Mouse (Mus musculus) stomach, embryonic 15.5 days (tissue): Measurements from ENCODE around the gene Eapp. TPM values are rescaled to one million over a fixed set of nuclear protein-coding genes. Genes with fewer than 3 reads are reported as not detected.
"Not testable (repeated sequence)": the region's sequence is repeated elsewhere in the genome, so short reads cannot be mapped to it uniquely, and the experiment has no call there.

ENCODE experiments used
- ATAC-seq: fragments of 200-750 bp; cut with Nextera tagmentation; 2 replicates; pipeline ENCODE4 v1.8.0; 2017; ENCODE audit warnings: low read depth, moderate number of reproducible peaks, moderate TSS enrichment; ENCODE audit not compliant: insufficient read depth, low FRiP score
- H3K27ac ChIP-seq: fragments of 300-500 bp; sonication (generic); 2 replicates; pipeline ENCODE4 v1.5.1; 2015; ENCODE audit warnings: mild to moderate bottlenecking, inconsistent platforms
- H3K27me3 ChIP-seq: fragments of 300-500 bp; sonication (generic); replicated peaks from 2 replicates; pipeline ENCODE4 v1.6.1; 2015; ENCODE audit warnings: inconsistent platforms
- H3K36me3 ChIP-seq: fragments of 300-500 bp; sonication (generic); 2 replicates; pipeline ENCODE4 v1.6.1; 2015; ENCODE audit warnings: inconsistent platforms
- H3K4me1 ChIP-seq: fragments of 300-500 bp; sonication (generic); 2 replicates; pipeline ENCODE4 v1.6.1; 2015; ENCODE audit warnings: inconsistent platforms
- H3K4me2 ChIP-seq: fragments of 300-500 bp; sonication (generic); 2 replicates; pipeline ENCODE4 v1.6.1; 2015; ENCODE audit warnings: mild to moderate bottlenecking, inconsistent platforms
- H3K4me3 ChIP-seq: fragments of 300-500 bp; sonication (generic); replicated peaks from 2 replicates; pipeline ENCODE4 v1.5.1; 2015; ENCODE audit warnings: inconsistent platforms
- H3K9ac ChIP-seq: fragments of 300-500 bp; sonication (generic); 2 replicates; pipeline ENCODE4 v1.6.1; 2015; ENCODE audit warnings: inconsistent platforms
- H3K9me3 ChIP-seq: fragments of 300-500 bp; sonication (generic); 2 replicates; pipeline ENCODE4 v1.6.1; 2016; ENCODE audit warnings: inconsistent platforms
- WGBS: fragments of 180-500 bp; shearing (Covaris S2); methylation state at CpG from one replicate; pipeline ENCODE4 v1.1.7; 2015; 5-methylcytosine and 5-hydroxymethylcytosine counted together
- polyA plus RNA-seq: library from polyadenylated mRNA; unstranded; fragments of >200 nt; fragmentation: Nextera tagmentation; extraction: Ambion mirVana; gene quantifications from 2 replicates; pipeline ENCODE4 v1.2.1, GENCODE M21; 2015

The Eapp gene
- polyA plus RNA-seq, 1 experiment from 2014 or later: 60.4 TPM

DNA sequence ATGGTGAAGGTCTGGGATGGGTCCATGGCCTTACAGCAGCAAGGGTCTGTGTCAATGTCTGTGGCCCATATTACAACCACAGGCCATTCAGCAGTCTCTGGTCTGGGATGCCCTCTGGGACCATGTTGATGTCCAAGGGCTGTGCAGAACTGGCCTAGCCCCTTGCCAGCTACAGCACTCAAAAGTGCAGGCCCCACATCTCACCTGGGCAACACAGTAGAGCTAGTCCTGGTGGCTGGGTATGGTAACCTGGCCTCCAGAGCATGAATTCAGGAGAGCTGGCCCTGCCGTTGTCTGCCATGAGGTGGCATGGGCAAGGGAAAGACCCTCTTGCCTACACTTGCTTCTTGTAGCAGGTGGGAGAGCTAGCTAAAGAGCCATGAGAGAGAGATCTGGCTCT is 27.6 kb downstream of the Eapp start:
- no peak for ATAC-seq
- H3K9me3 ChIP-seq: no peaks in the 10 kb centered on the region
- no peak overlapping the region for H3K9ac ChIP-seq
- H3K4me1 ChIP-seq: no peaks in the 10 kb centered on the region
- 94% methylated on average over 1 of the region's 1 CpGs for WGBS
- no peaks in the 10 kb centered on the region; the same call in 1 of the 2 replicates for H3K36me3 ChIP-seq
- H3K27ac ChIP-seq: no peak overlapping the region
- no peak overlapping the region for H3K4me3 ChIP-seq
- no peaks in the 10 kb centered on the region for H3K27me3 ChIP-seq
- H3K4me2 ChIP-seq: no peak overlapping the region

DNA sequence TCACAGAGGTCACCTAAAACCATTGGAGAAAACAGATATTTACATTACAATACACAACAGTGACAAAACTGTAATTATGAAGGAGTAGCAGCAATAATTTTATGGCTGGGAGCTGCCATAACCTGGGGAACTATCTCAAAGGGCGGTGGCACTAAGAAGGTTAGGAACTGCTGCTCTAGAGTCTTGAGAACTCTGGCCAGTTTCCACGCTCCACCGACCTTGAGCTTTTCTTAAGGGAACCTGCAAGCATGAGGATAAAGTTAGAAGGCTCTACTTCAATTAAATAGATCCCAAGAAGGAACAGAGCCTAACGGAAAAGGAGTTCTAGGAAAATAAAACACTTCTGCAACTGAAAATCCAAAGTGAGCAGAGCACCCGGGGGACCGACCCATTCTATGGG is 30.2 kb downstream of the Eapp start:
- no peaks in the 10 kb centered on the region for H3K9me3 ChIP-seq
- H3K4me2 ChIP-seq: no peak overlapping the region
- no peaks in the 10 kb centered on the region for H3K36me3 ChIP-seq
- no peak for ATAC-seq
- H3K9ac ChIP-seq: no peak overlapping the region
- no peaks in the 10 kb centered on the region for H3K27me3 ChIP-seq
- no peaks in the 10 kb centered on the region for H3K4me1 ChIP-seq
- H3K27ac ChIP-seq: no peak overlapping the region
- 84% methylated on average over 6 of the region's 6 CpGs for WGBS
- no peak overlapping the region for H3K4me3 ChIP-seq

DNA sequence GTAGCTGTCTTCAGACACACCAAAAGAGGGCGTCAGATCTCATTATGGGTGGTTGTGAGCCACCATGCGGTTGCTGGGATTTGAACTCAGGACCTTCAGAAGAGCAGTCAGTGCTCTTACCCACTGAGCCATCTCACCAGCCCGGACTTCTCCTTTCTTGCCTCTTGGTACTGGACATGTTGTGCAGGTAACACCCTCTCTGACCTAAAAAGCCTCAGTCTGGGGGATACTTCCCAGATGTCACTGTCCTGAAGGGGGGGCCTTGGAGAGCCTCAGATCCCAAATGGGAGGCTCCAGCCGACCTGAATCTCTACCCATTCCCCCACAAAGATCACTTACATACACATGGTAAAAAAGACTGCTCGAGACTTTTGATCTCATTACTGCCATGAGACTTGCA is 34.2 kb downstream of the Eapp start:
- not testable (repeated sequence) for H3K27me3 ChIP-seq, H3K4me1 ChIP-seq, H3K27ac ChIP-seq, H3K4me2 ChIP-seq, H3K36me3 ChIP-seq, H3K9me3 ChIP-seq, ATAC-seq, H3K4me3 ChIP-seq, H3K9ac ChIP-seq
- 70% methylated on average over 5 of the region's 5 CpGs for WGBS

DNA sequence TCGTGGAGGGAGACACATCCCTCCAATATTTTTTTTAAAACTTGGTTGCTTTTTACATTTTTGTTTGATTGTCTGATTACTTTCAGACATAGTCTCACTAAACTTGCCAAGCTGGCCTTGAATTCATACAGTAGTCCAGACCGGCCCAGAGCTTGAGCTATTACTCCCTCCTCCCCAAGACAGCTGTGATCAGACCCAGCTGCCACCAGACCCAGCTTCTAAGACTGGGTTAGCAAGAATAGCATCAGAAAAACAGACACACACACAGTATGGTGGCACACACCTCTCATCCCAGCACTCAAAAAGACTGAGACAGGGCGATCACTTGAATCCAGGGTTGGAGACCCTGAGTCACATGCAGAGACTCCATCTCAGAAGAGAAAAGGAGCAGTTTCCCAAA is 35.8 kb downstream of the Eapp start:
- no peak for ATAC-seq
- Histone ChIP-seq H3K36me3 (no peaks in the 10 kb centered on the region), H3K27ac (no peak overlapping the region), H3K9ac (no peak overlapping the region), H3K4me1 (peaks cover 7% of the 10 kb centered on the region), H3K9me3 (no peaks in the 10 kb centered on the region), H3K27me3 (no peaks in the 10 kb centered on the region), H3K4me2 (no peak overlapping the region), H3K4me3 (no peak overlapping the region)
- 66% methylated on average over 3 of the region's 3 CpGs for WGBS

DNA sequence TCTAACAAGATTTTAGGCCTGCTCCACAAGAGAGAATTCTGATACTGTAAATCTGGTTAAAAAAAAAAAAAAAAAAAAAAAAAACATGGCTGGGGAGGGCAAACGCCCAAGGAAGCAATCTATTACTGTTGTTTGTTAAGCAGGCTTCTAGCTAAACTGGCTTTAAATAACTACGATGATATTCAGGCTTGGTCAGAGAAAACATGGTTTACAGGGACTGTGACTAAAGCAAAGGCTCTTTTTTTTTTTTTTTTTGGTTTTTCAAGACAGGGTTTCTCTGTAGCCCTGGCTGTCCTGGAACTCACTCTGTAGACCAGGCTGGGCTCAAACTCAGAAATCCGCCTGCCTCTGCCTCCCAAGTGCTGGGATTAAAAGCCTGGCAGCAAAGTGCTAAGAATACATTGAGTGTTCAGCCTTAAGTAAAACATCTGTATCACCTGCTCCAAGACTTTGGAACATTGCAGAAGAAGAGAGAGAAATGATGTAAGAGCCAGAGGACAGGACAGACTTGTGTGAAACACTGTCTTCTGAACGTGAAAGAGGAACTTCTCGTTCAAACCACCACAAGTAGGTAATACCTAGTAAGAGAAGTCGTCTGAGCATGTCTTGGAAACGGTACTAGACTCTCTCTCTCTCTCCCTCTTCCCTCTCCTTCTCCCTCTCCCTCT is 37.1 kb downstream of the Eapp start:
- no peak overlapping the region for H3K9ac ChIP-seq
- peaks cover 18% of the 10 kb centered on the region for H3K4me1 ChIP-seq
- no peaks in the 10 kb centered on the region for H3K36me3 ChIP-seq
- no peak overlapping the region for H3K27ac ChIP-seq
- H3K4me3 ChIP-seq: no peak overlapping the region
- H3K9me3 ChIP-seq: no peaks in the 10 kb centered on the region
- ATAC-seq: no peak
- no peak overlapping the region for H3K4me2 ChIP-seq
- no peaks in the 10 kb centered on the region for H3K27me3 ChIP-seq
- WGBS: 61% methylated on average over 7 of the region's 7 CpGs

DNA sequence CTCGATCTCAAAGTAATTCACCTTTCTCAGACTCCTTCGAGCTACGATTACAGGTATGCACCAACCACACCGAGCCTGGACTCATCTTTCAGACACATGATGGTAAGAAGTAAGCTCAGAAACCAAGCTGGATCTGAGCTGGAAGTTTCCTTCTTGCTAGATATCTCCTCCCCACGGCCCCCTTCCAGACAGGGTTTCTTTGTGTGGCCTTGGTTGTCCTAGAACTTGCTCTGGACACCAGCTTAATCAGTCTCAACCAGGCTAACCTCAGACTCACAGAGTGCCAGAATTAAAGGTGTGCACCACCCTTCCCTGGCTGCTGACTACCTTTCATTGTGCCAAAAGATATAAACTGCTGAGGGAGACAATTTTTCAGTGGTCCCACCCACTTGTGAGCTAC is 37.7 kb downstream of the Eapp start:
- Histone ChIP-seq H3K9ac (no peak overlapping the region), H3K4me3 (no peak overlapping the region), H3K27me3 (no peaks in the 10 kb centered on the region), H3K4me2 (no peak overlapping the region), H3K9me3 (no peaks in the 10 kb centered on the region), H3K4me1 (peaks cover 18% of the 10 kb centered on the region), H3K36me3 (no peaks in the 10 kb centered on the region), H3K27ac (no peak overlapping the region)
- 94% methylated on average over 5 of the region's 5 CpGs for WGBS
- no peak for ATAC-seq

DNA sequence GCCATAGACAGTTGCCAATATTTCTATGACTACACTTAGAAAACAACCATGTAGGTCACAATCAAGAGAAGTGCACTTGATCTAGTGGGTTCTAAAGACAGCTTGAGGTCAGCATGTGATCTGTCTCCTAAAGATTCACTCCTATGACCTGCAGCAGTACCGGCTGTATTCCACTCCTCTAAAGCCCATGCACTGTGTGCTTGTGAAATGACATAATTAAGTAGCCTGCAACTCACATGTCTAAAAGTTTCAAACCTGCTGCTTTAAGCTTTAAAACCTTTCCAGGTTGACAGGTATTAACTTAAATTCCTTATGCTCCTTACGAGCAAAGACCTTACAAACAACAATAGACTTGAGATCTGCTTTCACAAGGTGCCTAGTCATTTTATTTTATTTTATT is 38.5 kb downstream of the Eapp start:
- no peak for ATAC-seq
- no peaks in the 10 kb centered on the region for H3K36me3 ChIP-seq
- peak overlapping the region; percentile 80 for H3K4me2 ChIP-seq
- H3K4me1 ChIP-seq: peaks cover 24% of the 10 kb centered on the region
- H3K27me3 ChIP-seq: no peaks in the 10 kb centered on the region
- H3K27ac ChIP-seq: no peak overlapping the region
- no peak overlapping the region for H3K9ac ChIP-seq
- H3K9me3 ChIP-seq: no peaks in the 10 kb centered on the region
- H3K4me3 ChIP-seq: peak overlapping the region; percentile 64
- WGBS: 45% methylated on average over 2 of the region's 2 CpGs

DNA sequence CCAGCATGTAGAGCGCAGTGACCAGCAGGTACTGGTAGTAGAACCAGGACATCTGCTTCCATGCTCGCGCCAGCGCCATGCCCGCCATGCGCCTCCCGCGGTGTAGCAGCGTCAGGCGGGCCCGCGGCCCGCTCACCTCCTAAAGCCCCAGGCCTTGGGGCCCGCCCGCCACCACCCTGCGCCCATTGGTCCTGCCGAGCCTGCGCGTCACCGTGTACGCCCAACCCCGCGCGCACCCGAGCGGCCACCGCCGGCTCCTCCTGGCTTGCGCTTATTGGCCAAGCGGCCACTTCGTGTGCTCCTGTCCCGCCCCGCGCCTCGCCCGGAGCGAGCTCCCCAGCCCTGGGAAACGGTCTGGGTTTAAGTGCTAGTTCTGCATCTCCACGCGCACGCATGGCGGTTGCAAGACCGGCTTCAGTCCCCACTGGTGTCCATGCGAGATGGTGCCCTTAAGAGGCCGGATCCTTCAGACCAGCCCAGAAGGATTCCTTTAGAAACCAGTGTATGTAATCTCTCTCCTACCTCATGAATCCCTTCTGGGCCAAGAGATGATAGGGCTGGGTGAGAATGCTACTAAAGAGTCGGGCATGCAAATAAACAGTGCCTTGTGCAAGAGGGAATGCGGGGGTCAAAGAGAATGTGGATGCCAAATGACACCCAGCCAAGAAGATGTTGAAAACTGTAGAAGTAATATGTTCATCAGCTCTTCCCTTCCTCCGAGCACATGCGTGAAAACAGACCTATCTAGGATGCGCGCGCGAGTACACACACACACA is 39.1 kb downstream of the Eapp start, which contains the start of gene Sptssa:
TSS of gene Sptssa (minus strand) at position 178 of the 776 bp plus-strand sequence.
- WGBS: 8% methylated on average over 53 of the region's 53 CpGs
- Histone ChIP-seq H3K4me2 (peak within 1 kb of the TSS; percentile 80), H3K4me1 (peaks cover 28% of the 10 kb centered on the region), H3K36me3 (no peaks in the 10 kb centered on the region), H3K4me3 (peak within 1 kb of the TSS; percentile 64), H3K9me3 (no peaks in the 10 kb centered on the region), H3K9ac (peak within 1 kb of the TSS; percentile 77), H3K27me3 (no peaks in the 10 kb centered on the region), H3K27ac (peak within 1 kb of the TSS; percentile 84)
- ATAC-seq: peak; percentile 100

DNA sequence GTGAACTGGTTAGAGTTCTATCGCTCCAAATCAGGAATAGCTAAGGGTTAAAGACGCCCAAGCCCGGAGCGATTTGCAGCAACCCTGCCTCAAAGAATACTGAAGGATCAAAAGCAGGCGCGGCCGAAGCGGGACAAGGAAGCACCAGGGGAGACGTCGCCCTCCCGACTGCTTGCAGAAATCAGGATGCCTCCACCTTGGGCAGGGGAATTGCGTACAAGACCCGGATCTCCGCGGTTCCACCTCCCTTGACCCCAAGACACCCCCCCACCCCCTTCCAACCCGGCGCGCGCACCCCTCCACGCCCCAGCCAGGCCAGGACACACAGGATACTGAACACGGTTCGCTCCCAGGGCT is 39.7 kb downstream of the Eapp start:
- 0% methylated on average over 22 of the region's 22 CpGs for WGBS
- Histone ChIP-seq H3K9ac (peak overlapping the region; percentile 77), H3K4me2 (peak overlapping the region; percentile 80), H3K4me1 (peaks cover 28% of the 10 kb centered on the region), H3K27me3 (no peaks in the 10 kb centered on the region), H3K36me3 (no peaks in the 10 kb centered on the region), H3K9me3 (no peaks in the 10 kb centered on the region), H3K27ac (peak overlapping the region; percentile 84), H3K4me3 (peak overlapping the region; percentile 64)
- ATAC-seq: no peak; the same call in 1 of the 2 replicates

DNA sequence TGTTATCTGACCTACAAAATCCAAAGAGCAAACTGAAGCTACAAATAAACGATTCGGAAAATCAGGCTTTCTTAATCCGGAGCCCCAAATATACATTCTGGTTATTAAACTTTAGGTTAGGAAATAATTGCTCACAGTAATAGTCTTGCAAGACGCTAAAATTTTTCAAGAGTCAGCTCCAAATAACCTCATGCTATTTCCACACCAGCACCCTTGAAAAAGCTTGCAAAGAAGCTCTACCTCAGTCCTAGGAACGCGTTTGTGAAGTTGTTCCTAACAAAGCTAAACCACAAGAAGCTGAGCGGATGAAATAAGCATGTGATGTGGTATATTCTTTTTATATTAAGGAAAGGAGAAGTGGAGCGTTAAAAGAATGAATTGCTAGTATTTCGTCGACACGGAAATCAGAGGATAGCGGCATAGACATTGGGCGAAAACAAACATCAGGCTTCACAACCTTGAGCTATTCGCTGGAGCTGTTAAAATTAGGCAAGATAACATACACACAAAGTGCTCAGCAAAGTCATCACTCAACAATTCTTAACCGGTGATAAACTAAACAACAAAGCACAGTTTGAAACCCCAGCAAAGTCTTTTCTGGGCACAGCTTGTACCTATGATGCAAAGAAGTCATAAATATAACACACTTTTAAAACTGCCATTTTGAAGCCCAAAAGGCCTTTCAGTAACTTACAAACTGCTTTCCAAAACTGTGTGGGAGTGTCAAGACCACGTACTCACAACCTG is 40.2 kb downstream of the Eapp start:
- Histone ChIP-seq H3K27ac (peak overlapping the region; percentile 84), H3K9ac (peak overlapping the region; percentile 77), H3K9me3 (no peaks in the 10 kb centered on the region), H3K4me2 (peak overlapping the region; percentile 80), H3K27me3 (no peaks in the 10 kb centered on the region), H3K36me3 (no peaks in the 10 kb centered on the region), H3K4me3 (peak overlapping the region; percentile 64), H3K4me1 (peaks cover 28% of the 10 kb centered on the region)
- WGBS: 16% methylated on average over 16 of the region's 16 CpGs
- ATAC-seq: no peak

DNA sequence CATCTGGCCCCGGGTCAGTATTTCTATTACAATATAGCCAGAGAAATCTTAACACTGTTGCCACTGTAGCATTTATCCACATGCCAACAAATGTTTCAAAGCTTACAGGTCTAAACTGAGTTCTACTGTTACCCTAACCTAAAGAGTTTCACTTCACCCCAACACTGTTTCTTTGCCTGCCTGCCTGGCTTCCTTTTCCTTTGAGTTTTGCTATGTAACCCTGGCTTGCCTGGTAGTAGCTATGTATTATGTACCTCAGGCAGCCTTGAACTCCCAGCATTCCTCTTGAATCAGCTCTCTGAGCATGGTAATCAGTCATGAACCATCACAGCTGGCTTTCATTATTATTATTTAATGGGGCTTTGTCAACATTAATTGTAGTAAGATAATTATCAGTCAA is 41.0 kb downstream of the Eapp start:
- Histone ChIP-seq H3K4me1 (peaks cover 28% of the 10 kb centered on the region), H3K9me3 (no peaks in the 10 kb centered on the region), H3K27me3 (no peaks in the 10 kb centered on the region), H3K9ac (no peak overlapping the region), H3K36me3 (no peaks in the 10 kb centered on the region), H3K27ac (peak overlapping the region; percentile 13; the same call in 1 of the 2 replicates), H3K4me3 (peak overlapping the region; percentile 64; the same call in 1 of the 2 replicates), H3K4me2 (peak overlapping the region; percentile 80)
- WGBS: 78% methylated on average over 1 of the region's 1 CpGs
- ATAC-seq: no peak

DNA sequence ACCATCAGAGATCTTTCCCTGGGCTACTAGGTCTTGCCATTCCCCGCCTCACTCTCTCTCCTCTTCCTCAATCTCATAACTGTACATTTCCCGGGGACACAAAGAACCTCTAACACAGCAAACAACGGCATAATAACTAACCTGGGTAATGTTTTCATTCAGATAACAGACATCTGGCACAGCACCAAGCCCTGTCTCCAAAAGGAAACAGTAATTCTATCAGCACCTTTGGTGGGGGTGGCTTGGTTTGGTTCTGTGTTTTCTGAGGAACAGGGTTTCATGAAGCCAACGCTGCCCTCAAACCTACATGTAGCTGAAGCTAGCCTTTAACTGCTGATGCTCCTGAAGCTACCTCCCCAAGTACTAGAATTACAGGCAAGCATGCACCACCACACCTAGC is 41.6 kb downstream of the Eapp start:
- ATAC-seq: no peak

More for the DNA sequence above, 41.6 kb downstream of the Eapp start:
- H3K9ac ChIP-seq: no peak overlapping the region
- WGBS: 45% methylated on average over 4 of the region's 4 CpGs
- no peaks in the 10 kb centered on the region for H3K9me3 ChIP-seq
- H3K27ac ChIP-seq: peak overlapping the region; percentile 13; the same call in 1 of the 2 replicates
- H3K4me1 ChIP-seq: peaks cover 28% of the 10 kb centered on the region
- H3K4me3 ChIP-seq: 0 out of 2 replicates have a peak overlapping the region, but pooled peaks have one; percentile 64
- no peaks in the 10 kb centered on the region for H3K36me3 ChIP-seq
- H3K4me2 ChIP-seq: peak overlapping the region; percentile 80
- H3K27me3 ChIP-seq: no peaks in the 10 kb centered on the region
